Mouse (Mus musculus) megakaryocyte progenitor cell, adult 5-6 weeks (primary cell): ENCODE data around the gene Mrpl42. TPM values are rescaled to one million over a fixed set of nuclear protein-coding genes. Genes with fewer than 3 reads are reported as not detected.

Experiments used
- ATAC-seq: replicated peaks from 2 replicates; pipeline ENCODE4 v1.8.0; 2016; ENCODE audit warnings: mild to moderate bottlenecking, moderate TSS enrichment, inconsistent platforms; ENCODE audit not compliant: poor library complexity
- total RNA-seq, 2 experiments: library from RNA; stranded (forward) in 1 of 2; stranded (reverse) in 1 of 2; fragments of 157-497, 149-512 nt in 1 of 2; fragments of 200-1000 nt in 1 of 2; gene quantifications; 2 replicates each; pipeline versions ENCODE4 v1.2.3 to v1.2.4; 2015 to 2017

Gene Mrpl42
- total RNA-seq, 2 experiments from 2014 or later, result 241 to 254 TPM

- no peak for ATAC-seq
These were observed 40.6 kb downstream of the Mrpl42 start for GRCm38 (mm10) chr10:95461053-95461553.

- ATAC-seq, result no peak
These were observed 43.5 kb downstream of the Mrpl42 start for GRCm38 (mm10) chr10:95458050-95458806.

GRCm38 (mm10) chr10:95457367-95458049 is 44.2 kb downstream of the Mrpl42 start:
- ATAC-seq, result peak; percentile 17; the same call in 1 of the 2 replicates

GRCm38 (mm10) chr10:95456103-95456502 is 45.6 kb downstream of the Mrpl42 start:
- no peak for ATAC-seq

GRCm38 (mm10) chr10:95453282-95453681 is 48.5 kb downstream of the Mrpl42 start:
- no peak for ATAC-seq

GRCm38 (mm10) chr10:95449033-95449432 is 52.7 kb downstream of the Mrpl42 start:
- no peak for ATAC-seq

- peak; percentile 34 for ATAC-seq
These were observed 53.8 kb downstream of the Mrpl42 start for GRCm38 (mm10) chr10:95447954-95448353.

- ATAC-seq, result no peak
These were observed 56.4 kb downstream of the Mrpl42 start for GRCm38 (mm10) chr10:95445104-95446056.

- peak; percentile 48 for ATAC-seq
These were observed 59.4 kb downstream of the Mrpl42 start for GRCm38 (mm10) chr10:95442334-95442733.

- 0 out of 2 replicates have a peak, but pooled peaks have one; percentile 23 for ATAC-seq
These were observed 61.2 kb downstream of the Mrpl42 start for GRCm38 (mm10) chr10:95440566-95440965.

GRCm38 (mm10) chr10:95439718-95440339 is 61.9 kb downstream of the Mrpl42 start:
- ATAC-seq, result no peak

- ATAC-seq, result no peak
These were observed 62.8 kb downstream of the Mrpl42 start for GRCm38 (mm10) chr10:95438941-95439340.

Other genes with a start within 250 kb of the Mrpl42 start
- gene Cradd, start 177.8 kb downstream of the Mrpl42 start, total RNA-seq (2015), result 10.7 and 12.2 TPM in 2 replicates
- gene Cradd, start 177.8 kb downstream of the Mrpl42 start, total RNA-seq (2017), result 3.5 and 3.8 TPM in 2 replicates
- gene Socs2, start 84.8 kb downstream of the Mrpl42 start, total RNA-seq (2015), result 1.0 TPM in 1 of 2 replicates, not detected in the other
- 0.33 and 0.61 TPM in 2 replicates for gene Socs2, start 84.8 kb downstream of the Mrpl42 start, total RNA-seq (2017)
- 425 and 475 TPM in 2 replicates for gene Ube2n, start 13.2 kb upstream of the Mrpl42 start, total RNA-seq (2015)
- 133 and 146 TPM in 2 replicates for gene Ube2n, start 13.2 kb upstream of the Mrpl42 start, total RNA-seq (2017)
- gene Nudt4, start 62.2 kb upstream of the Mrpl42 start, total RNA-seq (2015), result 66.1 and 67.2 TPM in 2 replicates
- 53.7 and 60.6 TPM in 2 replicates for gene Nudt4, start 62.2 kb upstream of the Mrpl42 start, total RNA-seq (2017)
- 0.46 TPM in 1 of 2 replicates, not detected in the other for gene Anapc15-ps, start 171.5 kb upstream of the Mrpl42 start, total RNA-seq (2015)
- gene Anapc15-ps, start 171.5 kb upstream of the Mrpl42 start, total RNA-seq (2017), result 0.75 and 1.7 TPM in 2 replicates